Mouse (Mus musculus) forebrain, postnatal 0 days (tissue): ENCODE data around the gene Psmd13. TPM values are rescaled to one million over a fixed set of nuclear protein-coding genes. Genes with fewer than 3 reads are reported as not detected.
A peak's percentile ranks its signal among the peaks of the same experiment; 100 is the strongest.

Experiments
- ATAC-seq: fragments of 200-750 bp; cut with Nextera tagmentation; 2 replicates; pipeline ENCODE4 v1.8.0; 2017; ENCODE audit warnings: mild to moderate bottlenecking, moderate library complexity
- DNase-seq: peaks from one replicate; pipeline ENCODE4 v3.0.0-alpha.2; 2015
- H3K27ac ChIP-seq: fragments of 300-500 bp; sonication (generic); 2 replicates; pipeline ENCODE4 v1.5.1; 2014; ENCODE audit warnings: low read depth, mild to moderate bottlenecking, antibody characterized with exemption, low read length, moderate library complexity, mixed read lengths
- H3K27me3 ChIP-seq: fragments of 300-500 bp; sonication (generic); 2 replicates; pipeline ENCODE4 v1.6.1; 2014; ENCODE audit warnings: mild to moderate bottlenecking, low read length, mixed read lengths; ENCODE audit not compliant: insufficient read depth
- H3K36me3 ChIP-seq: fragments of 300-500 bp; sonication (generic); 2 replicates; pipeline ENCODE4 v1.6.1; 2014; ENCODE audit warnings: mild to moderate bottlenecking, moderate library complexity; ENCODE audit not compliant: insufficient read depth
- H3K4me1 ChIP-seq: fragments of 300-500 bp; sonication (generic); 2 replicates; pipeline ENCODE4 v1.6.1; 2014; ENCODE audit warnings: antibody characterized with exemption; ENCODE audit not compliant: insufficient read depth
- H3K4me2 ChIP-seq: fragments of 300-500 bp; sonication (generic); 2 replicates; pipeline ENCODE4 v1.6.1; 2014; ENCODE audit warnings: low read depth, mild to moderate bottlenecking, moderate library complexity
- H3K4me3 ChIP-seq: fragments of 300-500 bp; sonication (generic); 2 replicates; pipeline ENCODE4 v1.5.1; 2014; ENCODE audit warnings: low read depth, low read length, mixed read lengths
- H3K9ac ChIP-seq: fragments of 300-500 bp; sonication (generic); 2 replicates; pipeline ENCODE4 v1.6.1; 2014; ENCODE audit warnings: mild to moderate bottlenecking
- H3K9me3 ChIP-seq: fragments of 300-500 bp; sonication (generic); 2 replicates; pipeline ENCODE4 v1.6.1; 2016; ENCODE audit warnings: low read length
- CTCF ChIP-seq: sonication (generic); IDR thresholded peaks from 2 replicates; pipeline ENCODE4 v1.5.1; 2016; ENCODE audit warnings: antibody characterized with exemption, control low read depth, low read depth
- WGBS: fragments of 180-500 bp; shearing (Covaris S2); extraction: QIAGEN DNeasy Blood & Tissue Kit; methylation state at CpG from one replicate; pipeline ENCODE4 v1.1.7; 2014; 5-methylcytosine and 5-hydroxymethylcytosine counted together
- polyA plus RNA-seq: library from polyadenylated mRNA; unstranded; fragments of >200 nt; fragmentation: Nextera tagmentation; extraction: Ambion mirVana; gene quantifications from 2 replicates; pipeline ENCODE4 v1.2.1, GENCODE M21; 2015
- total RNA-seq: library from RNA; depleted of rRNA; stranded (reverse); fragments of >200 nt; gene quantifications from 2 replicates; pipeline ENCODE4 v1.2.3, GENCODE M21; 2014

Psmd13 gene
- total and polyA plus RNA-seq, 2 experiments from 2014 or later = 164 to 274 TPM

GRCm38 (mm10) chr7:140905642-140906081 is 23.9 kb downstream of the Psmd13 start:
- ATAC-seq = no peak
- no peak overlapping the region for H3K4me2 ChIP-seq
- no peaks in the 10 kb centered on the region for H3K4me1 ChIP-seq
- DNase-seq = no peak
- H3K27me3 ChIP-seq = no peaks in the 10 kb centered on the region
- no peaks in the 10 kb centered on the region for H3K9me3 ChIP-seq
- H3K36me3 ChIP-seq = no peaks in the 10 kb centered on the region
- 91% methylated on average over 2 of the region's 2 CpGs for WGBS
- H3K9ac ChIP-seq = no peak overlapping the region
- no peak overlapping the region for H3K4me3 ChIP-seq
- no peak for TF ChIP-seq CTCF
- H3K27ac ChIP-seq = no peak overlapping the region

GRCm38 (mm10) chr7:140907131-140907530 is 25.4 kb downstream of the Psmd13 start:
- DNase-seq = no peak
- Histone ChIP-seq H3K4me1 (no peaks in the 10 kb centered on the region), H3K4me3 (no peak overlapping the region), H3K36me3 (no peaks in the 10 kb centered on the region), H3K9me3 (no peaks in the 10 kb centered on the region), H3K27me3 (no peaks in the 10 kb centered on the region), H3K9ac (no peak overlapping the region), H3K27ac (no peak overlapping the region), H3K4me2 (no peak overlapping the region)
- ATAC-seq = no peak
- no peak for TF ChIP-seq CTCF
- 86% methylated on average over 13 of the region's 13 CpGs for WGBS

- no peak for TF ChIP-seq CTCF
- Histone ChIP-seq H3K9me3 (no peaks in the 10 kb centered on the region), H3K4me1 (no peaks in the 10 kb centered on the region), H3K27ac (no peak overlapping the region), H3K36me3 (no peaks in the 10 kb centered on the region), H3K27me3 (no peaks in the 10 kb centered on the region), H3K9ac (no peak overlapping the region), H3K4me2 (no peak overlapping the region), H3K4me3 (no peak overlapping the region)
- ATAC-seq = no peak
- no peak for DNase-seq
- WGBS = 88% methylated on average over 7 of the region's 7 CpGs
Observed at GRCm38 (mm10) chr7:140907697-140908096, 25.9 kb downstream of the Psmd13 start.

GRCm38 (mm10) chr7:140908181-140908580 is 26.4 kb downstream of the Psmd13 start:
- WGBS = 56% methylated on average over 7 of the region's 7 CpGs
- ATAC-seq = no peak
- DNase-seq = no peak
- H3K27ac ChIP-seq = no peak overlapping the region
- H3K4me3 ChIP-seq = no peak overlapping the region
- no peaks in the 10 kb centered on the region for H3K36me3 ChIP-seq
- no peak for TF ChIP-seq CTCF
- 0 out of 2 replicates have a peak overlapping the region, but pooled peaks have one; percentile 1 for H3K9ac ChIP-seq
- no peaks in the 10 kb centered on the region for H3K27me3 ChIP-seq
- H3K9me3 ChIP-seq = no peaks in the 10 kb centered on the region
- no peaks in the 10 kb centered on the region for H3K4me1 ChIP-seq
- 0 out of 2 replicates have a peak overlapping the region, but pooled peaks have one; percentile 53 for H3K4me2 ChIP-seq

GRCm38 (mm10) chr7:140908634-140909107 is 26.9 kb downstream of the Psmd13 start:
- peak overlapping the region; percentile 28 for H3K4me3 ChIP-seq
- H3K9ac ChIP-seq = 0 out of 2 replicates have a peak overlapping the region, but pooled peaks have one; percentile 1
- peak; percentile 85 for TF ChIP-seq CTCF
- 2% methylated on average over 19 of the region's 19 CpGs for WGBS
- H3K4me1 ChIP-seq = no peaks in the 10 kb centered on the region
- no peaks in the 10 kb centered on the region for H3K36me3 ChIP-seq
- DNase-seq = peak; percentile 78
- no peak overlapping the region for H3K27ac ChIP-seq
- no peaks in the 10 kb centered on the region for H3K27me3 ChIP-seq
- H3K9me3 ChIP-seq = no peaks in the 10 kb centered on the region
- peak; percentile 70 for ATAC-seq
- H3K4me2 ChIP-seq = peak overlapping the region; percentile 53

- Histone ChIP-seq H3K4me2 (no peak overlapping the region), H3K4me1 (no peaks in the 10 kb centered on the region), H3K27ac (no peak overlapping the region), H3K9ac (no peak overlapping the region), H3K27me3 (no peaks in the 10 kb centered on the region), H3K36me3 (no peaks in the 10 kb centered on the region), H3K4me3 (no peak overlapping the region), H3K9me3 (no peaks in the 10 kb centered on the region)
- ATAC-seq (no peak), DNase-seq (no peak)
- no peak for TF ChIP-seq CTCF
- WGBS = 70% methylated on average over 3 of the region's 3 CpGs
Observed at GRCm38 (mm10) chr7:140912293-140912692, 30.5 kb downstream of the Psmd13 start.

- DNase-seq = no peak
- H3K4me1 ChIP-seq = no peaks in the 10 kb centered on the region
Observed at GRCm38 (mm10) chr7:140912846-140913482, 31.2 kb downstream of the Psmd13 start.

More at GRCm38 (mm10) chr7:140912846-140913482, 31.2 kb downstream of the Psmd13 start:
- Histone ChIP-seq H3K27me3 (no peaks in the 10 kb centered on the region), H3K9me3 (no peaks in the 10 kb centered on the region), H3K36me3 (no peaks in the 10 kb centered on the region), H3K9ac (no peak overlapping the region), H3K4me3 (no peak overlapping the region), H3K27ac (no peak overlapping the region), H3K4me2 (no peak overlapping the region)
- ATAC-seq = no peak
- WGBS = 70% methylated on average over 5 of the region's 5 CpGs
- TF ChIP-seq CTCF = no peak
